Mouse (Mus musculus) left cerebral cortex, adult 2 months (tissue): ENCODE measurements around the gene Fkbp10. TPM values are rescaled to one million over a fixed set of nuclear protein-coding genes. Genes with fewer than 3 reads are reported as not detected.
A peak's percentile ranks its signal among the peaks of the same experiment; 100 is the strongest.

ENCODE experiments used
- DNase-seq, 2 experiments: peaks; one replicate each; pipeline ENCODE4 v3.0.0; 2021 to 2022; ENCODE audit warnings: low spot score in 2 of 2, mixed read lengths in 1 of 2; ENCODE audit errors: extremely low spot score in 1 of 2
- H3K27ac ChIP-seq: fragments of 200-600 bp; 2 replicates; pipeline ENCODE4 v1.8.1; 2022
- H3K4me3 ChIP-seq: fragments of 200-600 bp; 2 replicates; pipeline ENCODE4 v1.8.1; 2022
- CTCF ChIP-seq: fragments of 200-600 bp; IDR thresholded peaks from 2 replicates; pipeline ENCODE4 v1.8.1; 2022; ENCODE audit warnings: antibody characterized with exemption, mild to moderate bottlenecking, moderate library complexity
- intact Hi-C: fragments of 180-260 bp; cut with DNase I; formaldehyde crosslinking; loops from one replicate; pipeline ENCODE4 v1.15.1; 2025
- total RNA-seq, 2 experiments: library from RNA; stranded (reverse); gene quantifications; 2 replicates each; pipeline ENCODE4 v1.2.3; 2021

The Fkbp10 gene
- total RNA-seq, 2 experiments from 2014 or later = 3.6 to 4.8 TPM

GRCm38 (mm10) chr11:100404456-100405074, 10.9 kb upstream of the Fkbp10 start:
- intact Hi-C loops = no loop called here
- no peak for TF ChIP-seq CTCF

DNA sequence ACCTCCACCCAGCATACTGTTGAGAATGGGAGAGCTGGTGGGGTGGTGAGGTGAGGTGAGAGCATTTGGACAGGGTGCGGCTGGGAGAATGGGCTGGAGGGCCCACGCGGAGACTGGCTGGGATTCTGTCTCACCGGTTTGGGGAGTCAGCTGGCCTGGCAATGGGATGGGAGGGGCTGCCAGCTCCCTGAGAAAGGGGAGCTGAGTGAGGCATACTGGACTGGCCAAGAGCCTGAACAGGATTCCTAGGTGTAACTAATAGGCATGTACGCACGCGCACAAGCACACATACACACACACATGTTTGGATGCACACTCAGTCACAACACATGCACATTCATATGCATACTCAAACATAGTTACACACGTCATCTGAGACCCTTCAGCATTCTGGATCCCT, 9.2 kb upstream of the Fkbp10 start:
- intact Hi-C loops = no loop called here
- Histone ChIP-seq H3K4me3 (no peak overlapping the region), H3K27ac (no peak overlapping the region)
- TF ChIP-seq CTCF = no peak
- no peak for DNase-seq

More at GRCm38 (mm10) chr11:100404456-100405074, 10.9 kb upstream of the Fkbp10 start:
- Histone ChIP-seq H3K27ac (no peak overlapping the region), H3K4me3 (no peak overlapping the region)
- DNase-seq = no peak

DNA sequence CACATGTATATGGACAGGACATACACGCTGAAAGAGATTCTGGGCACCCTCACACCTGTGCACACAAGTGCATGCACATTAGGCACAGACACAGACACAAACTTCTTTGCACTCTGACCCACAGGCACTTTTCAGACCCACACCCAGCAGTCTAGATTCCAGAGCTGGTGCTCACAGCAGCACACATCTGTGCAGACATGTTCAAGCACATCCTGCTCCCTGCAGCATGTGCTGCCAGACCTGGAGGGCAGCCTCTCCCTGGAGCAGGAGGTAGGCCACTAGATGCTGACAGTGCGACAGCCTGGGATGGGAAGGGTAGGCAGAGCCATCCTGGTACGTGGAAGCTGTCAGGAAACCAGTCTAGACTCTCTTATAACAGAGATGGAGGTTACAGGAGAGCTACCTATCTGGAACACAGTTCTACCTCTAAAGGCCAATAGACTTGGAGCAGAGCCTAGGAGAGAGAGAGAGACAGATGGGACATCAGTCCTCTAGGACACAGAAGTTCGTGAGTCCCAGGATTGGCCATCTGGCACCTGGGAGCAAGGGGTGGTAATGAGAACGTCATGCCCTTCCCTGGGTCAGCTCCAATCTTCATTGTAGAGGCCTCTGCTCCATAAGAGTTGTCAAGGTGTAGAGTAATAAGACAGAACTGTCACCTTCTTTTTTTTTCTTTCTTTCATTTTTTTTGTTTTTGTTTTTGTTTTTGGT, 8.3 kb upstream of the Fkbp10 start:
- H3K4me3 ChIP-seq = no peak overlapping the region
- intact Hi-C loops = no loop called here
- H3K27ac ChIP-seq = no peak overlapping the region
- no peak for TF ChIP-seq CTCF
- DNase-seq = no peak

GRCm38 (mm10) chr11:100408076-100408834, 7.2 kb upstream of the Fkbp10 start:
- Histone ChIP-seq H3K27ac (no peak overlapping the region), H3K4me3 (no peak overlapping the region)
- intact Hi-C loops = loop anchor here (1.0 kb wide), 1 partner anchor 46 kb away; no protein-coding TSS in a partner anchor
- peak; percentile 83 for TF ChIP-seq CTCF
- peak; percentile 63 to 72 for DNase-seq

GRCm38 (mm10) chr11:100408835-100409462, 6.5 kb upstream of the Fkbp10 start:
- H3K4me3 ChIP-seq = no peak overlapping the region
- H3K27ac ChIP-seq = no peak overlapping the region
- intact Hi-C loops = loop anchor here (1.0 kb wide), 1 partner anchor 47 kb away; no protein-coding TSS in a partner anchor
- no peak for TF ChIP-seq CTCF
- DNase-seq = no peak

GRCm38 (mm10) chr11:100409686-100410085, 5.8 kb upstream of the Fkbp10 start:
- intact Hi-C loops = no loop called here
- Histone ChIP-seq H3K4me3 (no peak overlapping the region), H3K27ac (no peak overlapping the region)
- no peak for DNase-seq
- TF ChIP-seq CTCF = no peak

DNA sequence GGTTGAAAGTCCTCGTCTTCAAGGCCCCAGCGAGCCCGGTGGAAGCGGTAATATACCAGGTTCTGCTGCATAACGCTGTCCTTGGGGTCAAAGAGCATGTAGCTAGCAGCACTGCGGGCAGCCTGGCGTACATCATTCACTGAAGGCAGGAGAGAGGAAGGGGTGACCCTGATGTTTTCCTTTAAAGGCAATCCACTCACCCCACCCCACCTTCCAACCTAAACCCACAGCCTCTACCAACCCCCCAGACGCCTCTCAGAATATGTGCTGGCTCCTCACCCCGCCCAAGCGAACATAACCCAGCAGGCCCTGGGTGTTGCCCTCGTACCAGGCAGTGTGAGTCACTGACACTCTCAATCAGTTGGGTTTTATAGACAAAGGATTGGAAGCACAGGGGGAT, 3.8 kb upstream of the Fkbp10 start:
- TF ChIP-seq CTCF = no peak
- DNase-seq = no peak
- H3K27ac ChIP-seq = peak overlapping the region; percentile 25; the same call in 1 of the 2 replicates
- H3K4me3 ChIP-seq = no peak overlapping the region
- intact Hi-C loops = no loop called here

DNA sequence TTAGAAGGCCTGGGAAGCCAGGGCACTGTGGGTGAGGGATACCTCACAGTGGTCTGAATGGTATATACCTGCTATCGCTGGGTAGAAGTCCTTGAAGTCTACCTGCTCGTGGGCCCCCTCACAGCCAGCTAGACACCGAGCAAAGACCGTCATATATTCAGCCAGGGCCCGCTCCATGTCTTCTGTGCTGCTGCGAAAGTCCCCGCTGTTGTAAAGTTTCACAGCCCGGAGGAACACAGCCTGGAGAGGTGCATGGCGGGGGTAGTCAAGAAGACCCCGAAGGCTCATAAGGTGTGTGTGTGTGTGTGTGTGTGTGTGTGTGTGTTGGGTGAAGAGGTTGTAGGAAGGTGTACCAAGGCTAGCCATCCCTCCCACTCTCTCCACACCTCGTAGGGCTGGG, 2.0 kb upstream of the Fkbp10 start:
- no peak for DNase-seq
- TF ChIP-seq CTCF = no peak
- Histone ChIP-seq H3K4me3 (peak overlapping the region; percentile 84), H3K27ac (no peak overlapping the region)
- intact Hi-C loops = no loop called here

DNA sequence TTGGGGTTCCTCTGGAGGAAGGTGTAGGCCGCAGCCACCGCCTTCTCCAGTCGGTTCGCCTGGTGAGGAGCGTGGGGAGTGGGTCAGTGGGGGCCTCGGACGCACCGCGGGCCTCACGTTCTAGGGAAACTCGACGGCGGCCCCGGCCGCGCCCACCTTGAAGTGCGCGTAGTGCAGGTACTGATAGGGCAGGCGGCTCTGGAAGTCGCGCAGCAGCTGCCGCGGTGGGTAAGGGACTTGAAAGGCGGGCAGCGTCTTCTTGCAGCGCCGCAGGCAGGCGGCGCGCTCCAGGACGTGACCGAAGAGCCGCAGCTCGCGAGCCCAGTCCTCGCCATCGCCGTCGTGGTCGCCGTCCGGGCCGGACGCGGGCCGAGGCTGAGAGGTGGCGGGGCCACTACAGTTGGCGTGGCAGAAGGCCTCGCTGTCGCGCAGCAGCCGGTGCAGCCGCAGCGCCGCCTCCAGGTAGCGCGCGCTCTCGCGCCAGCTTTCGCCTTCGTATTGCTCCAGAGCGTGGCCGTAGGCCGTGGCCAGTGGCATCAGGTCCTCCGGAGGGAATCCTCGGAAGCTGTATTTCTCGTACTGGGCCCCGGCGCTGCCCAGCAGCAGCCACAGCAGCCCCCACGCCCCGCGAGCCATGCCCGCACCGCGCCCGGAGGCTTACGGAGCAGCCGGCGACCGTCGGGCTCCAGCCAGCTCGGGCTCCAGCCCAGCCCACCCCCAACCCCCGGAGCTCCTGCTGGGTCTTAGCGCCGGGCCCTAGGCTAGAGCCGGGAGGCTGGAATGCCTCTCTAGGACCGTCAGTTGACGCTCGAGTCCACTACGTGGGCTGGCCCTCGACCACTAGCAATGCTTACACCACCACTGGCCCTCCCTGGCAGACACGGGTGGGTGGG, 1.2 kb upstream of the Fkbp10 start, which contains the start of gene P3h4:
Gene P3h4, minus strand, starts transcription at position 816 of the 893 bp plus-strand sequence.
- DNase-seq = peak; percentile 72 to 77
- Histone ChIP-seq H3K27ac (peak within 1 kb of the TSS; percentile 70), H3K4me3 (peak within 1 kb of the TSS; percentile 84)
- intact Hi-C loops = no loop called here
- peak; percentile 71 for TF ChIP-seq CTCF

GRCm38 (mm10) chr11:100421537-100421936, 6.0 kb downstream of the Fkbp10 start:
- intact Hi-C loops = no loop called here
- no peak overlapping the region for H3K4me3 ChIP-seq
- no peak for DNase-seq
- no peak for TF ChIP-seq CTCF
- H3K27ac ChIP-seq = no peak overlapping the region

DNA sequence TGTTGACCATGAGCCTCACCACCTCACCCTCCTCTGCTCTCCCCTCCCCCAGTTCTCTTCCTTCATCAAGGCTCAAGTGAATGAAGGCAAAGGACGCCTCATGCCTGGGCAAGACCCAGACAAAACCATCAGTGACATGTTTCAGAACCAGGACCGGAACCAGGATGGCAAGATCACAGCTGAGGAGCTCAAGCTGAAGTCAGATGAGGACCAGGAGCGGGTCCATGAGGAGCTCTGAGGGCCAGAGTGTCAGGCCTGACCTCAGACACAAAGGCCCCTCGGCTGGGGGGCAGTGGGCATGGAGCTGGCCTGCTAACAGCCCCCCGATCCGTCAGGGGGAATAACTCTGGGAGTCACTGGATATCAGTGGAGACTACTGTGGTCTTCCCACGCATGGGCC, 8.3 kb downstream of the Fkbp10 start:
- DNase-seq = no peak
- intact Hi-C loops = no loop called here
- Histone ChIP-seq H3K4me3 (no peak overlapping the region), H3K27ac (no peak overlapping the region)
- no peak for TF ChIP-seq CTCF
